Mouse (Mus musculus) cerebellum, adult 9-10 months (tissue): ENCODE results near the gene Adam1a.

Experiments
- DNase-seq: peaks from one replicate; pipeline ENCODE4 v3.0.0; 2022

Gene Adam1a

DNA sequence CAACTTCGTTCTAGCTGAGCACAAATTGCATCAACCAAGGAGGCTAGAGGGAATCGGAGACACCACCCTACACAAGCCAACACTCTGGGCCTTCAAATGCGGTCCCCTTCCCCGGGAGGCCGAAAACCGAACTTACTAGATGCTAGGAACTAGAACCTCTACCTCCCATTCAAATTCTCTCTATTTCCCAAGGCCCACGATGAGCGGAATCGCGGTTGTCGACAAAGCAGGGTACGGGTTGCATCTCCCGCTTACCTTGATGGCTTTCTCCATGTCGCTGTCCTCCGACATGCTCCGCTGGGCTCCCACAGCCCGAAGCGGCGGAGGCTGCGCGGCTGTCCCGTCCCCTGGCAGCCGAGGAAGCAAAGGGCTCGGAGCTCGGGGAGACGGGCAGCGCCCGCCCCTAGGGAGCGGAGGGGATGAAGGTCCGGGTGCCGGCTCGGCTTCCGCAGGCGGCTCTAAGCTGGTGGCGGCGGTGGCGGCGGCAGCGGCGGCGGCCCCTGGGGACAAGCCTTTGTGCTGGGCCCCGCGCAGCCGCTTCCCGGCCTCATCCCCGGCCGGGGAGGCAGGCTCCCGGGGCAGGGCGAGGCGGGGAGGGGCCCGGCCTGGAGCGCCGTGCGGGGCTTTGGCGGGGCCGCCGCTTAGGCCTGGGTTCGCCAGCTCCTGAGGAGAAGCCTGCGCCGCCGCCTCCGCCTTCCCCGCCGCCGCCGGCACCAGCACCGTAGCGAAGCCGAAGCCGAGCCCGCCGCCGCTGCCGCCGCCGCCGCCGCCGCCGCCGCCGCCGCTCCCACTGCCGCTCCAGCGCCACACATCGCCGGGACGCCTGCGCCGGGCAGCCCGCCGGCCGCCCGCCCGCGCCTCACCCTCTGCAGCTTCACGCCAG is at the start of gene Adam1a, which contains the start of gene Gm42878:
Adam1a (minus strand) TSS at position 573 of the 883 bp plus-strand sequence.
Gm42878 (minus strand) TSS at position 573 of the 883 bp plus-strand sequence.
- DNase-seq: peak; percentile 25

DNA sequence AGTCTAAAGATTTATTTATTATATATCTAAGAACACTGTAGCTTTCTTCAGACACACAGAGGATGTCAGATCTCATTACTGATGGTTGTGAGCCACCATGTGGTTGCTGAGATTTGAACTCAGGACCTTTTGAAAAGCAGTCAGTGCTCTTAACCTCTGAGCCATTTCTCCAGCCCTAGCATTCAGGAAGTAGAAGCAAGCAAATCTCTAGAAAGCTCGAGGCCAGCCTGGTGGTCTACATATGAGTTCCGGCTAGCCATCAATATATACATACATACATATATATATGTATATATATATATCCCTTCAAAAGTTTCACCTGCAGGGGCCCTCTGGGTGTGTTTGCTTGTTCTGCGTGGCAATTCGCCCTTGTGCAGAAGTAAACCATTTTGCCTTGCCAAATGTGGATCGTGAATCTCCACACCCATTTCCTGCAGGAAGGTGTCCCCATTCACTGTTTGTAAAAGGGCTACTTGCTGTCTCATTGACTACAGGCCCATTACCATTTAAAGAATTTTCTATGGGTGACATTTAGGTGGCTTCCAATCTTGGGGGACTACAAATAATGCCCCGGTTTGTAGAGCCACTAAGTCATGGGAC is 49.5 kb upstream of the Adam1a start:
- DNase-seq: no peak

DNA sequence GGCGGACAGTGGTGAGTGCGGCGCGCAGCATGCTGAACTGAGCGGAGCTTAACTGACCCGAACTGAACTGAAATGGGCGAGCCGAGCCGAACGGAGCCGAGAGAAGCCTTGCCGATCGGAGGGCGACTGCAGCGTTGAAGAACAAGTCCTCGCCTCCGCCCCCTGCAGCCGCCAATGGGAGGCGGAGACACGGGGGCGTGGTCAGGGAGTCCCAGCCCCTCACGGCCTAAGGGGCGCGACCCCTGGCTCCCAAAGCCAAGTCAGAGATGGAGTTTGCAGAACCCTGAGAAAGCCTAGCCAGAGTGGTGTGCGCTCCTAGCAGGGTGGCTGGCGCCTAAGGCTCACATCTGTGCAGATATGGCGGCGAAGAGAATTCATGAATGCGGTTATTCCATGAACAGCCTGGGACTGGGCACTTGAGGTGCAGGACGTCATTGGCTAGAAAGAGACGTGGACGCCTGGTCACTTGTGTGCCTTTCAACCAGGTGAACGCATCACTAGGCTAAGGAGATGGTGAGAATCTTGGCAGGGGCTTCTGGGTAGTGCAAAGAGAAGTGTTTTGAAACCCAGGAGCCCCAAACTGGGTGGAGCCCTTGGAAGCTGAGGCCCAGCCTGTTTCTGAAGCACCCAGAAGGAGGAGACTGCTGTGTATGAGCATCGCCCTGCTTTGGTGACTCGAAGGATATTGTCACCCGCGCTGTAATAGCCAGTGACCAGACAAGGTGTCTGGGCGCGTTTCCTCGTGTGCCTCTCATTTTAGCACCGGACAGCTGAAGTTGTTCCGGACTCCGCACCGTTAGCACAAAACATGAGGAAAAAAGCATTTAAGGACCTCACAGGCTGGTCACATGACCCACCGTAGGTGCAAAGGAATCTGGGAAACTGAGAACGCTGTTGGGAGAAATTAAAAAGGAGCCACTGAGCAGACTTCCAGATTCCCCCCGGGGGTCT is 48.4 kb upstream of the Adam1a start, which contains the start of gene Aldh2:
Aldh2 (minus strand) TSS at position 374 of the 951 bp plus-strand sequence.
- DNase-seq: peak; percentile 65

DNA sequence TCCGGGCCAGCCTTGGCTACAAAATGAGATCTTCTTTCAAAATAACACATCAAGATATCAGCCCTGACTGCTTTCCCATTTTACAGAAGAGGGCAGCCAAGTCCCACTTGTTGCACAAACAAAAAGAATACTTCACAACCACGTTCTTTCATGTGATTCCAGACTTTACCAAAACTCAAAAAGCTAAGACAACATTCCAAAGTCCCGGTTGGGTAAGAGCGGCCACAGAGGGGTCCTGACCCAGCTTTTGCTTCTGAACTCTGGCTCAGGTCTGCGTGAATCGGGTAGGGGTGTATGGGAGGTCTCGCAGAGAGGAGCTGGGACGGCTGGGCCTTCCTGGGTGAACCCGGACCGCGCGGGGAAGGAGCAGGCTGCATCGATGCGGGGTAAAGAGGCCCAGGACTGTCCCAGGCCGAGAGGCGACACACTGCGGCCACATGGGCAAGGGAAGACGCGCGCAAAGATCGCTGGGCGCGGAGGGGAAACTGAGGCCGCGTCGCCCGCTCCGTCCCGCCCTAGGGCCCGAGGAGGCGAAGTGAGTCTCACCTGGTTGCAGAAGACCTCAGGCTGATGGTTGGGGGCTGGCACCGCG is 47.6 kb upstream of the Adam1a start:
- no peak for DNase-seq

DNA sequence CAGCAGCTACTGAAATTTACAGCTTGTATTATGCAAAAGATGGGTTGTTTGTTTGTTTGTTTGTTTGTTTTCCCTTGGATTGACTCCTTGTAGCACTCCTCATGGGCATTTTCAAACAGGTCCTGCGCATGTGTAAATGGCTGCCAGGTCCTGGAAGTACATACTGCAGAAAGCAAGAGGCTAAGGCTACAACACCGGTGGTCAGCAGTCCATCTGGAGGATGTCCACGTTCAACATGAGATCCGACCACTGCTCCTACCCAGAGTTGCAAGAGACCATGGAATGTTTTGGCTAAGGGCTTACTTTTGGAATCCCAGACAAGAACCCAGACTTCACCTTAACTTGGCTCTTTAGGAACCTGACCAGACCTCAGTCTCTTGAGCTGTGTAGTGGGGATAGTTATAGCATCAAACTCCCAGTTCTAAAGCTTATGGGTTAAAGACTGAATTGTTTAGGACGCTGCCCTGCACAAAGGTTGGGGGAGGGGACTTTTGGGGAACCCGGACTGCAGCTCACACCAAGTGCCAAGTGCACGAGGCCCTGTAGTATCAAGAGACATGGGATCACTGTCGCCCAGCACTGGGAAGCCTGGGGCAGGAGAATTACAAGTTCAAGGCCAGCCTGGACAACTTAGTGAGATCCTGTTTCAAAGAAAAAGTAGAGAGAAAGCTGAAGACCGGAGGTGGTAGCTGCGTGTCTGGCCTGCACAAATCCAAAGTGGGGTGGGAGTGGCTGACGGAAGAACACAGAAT is 47.0 kb upstream of the Adam1a start:
- DNase-seq: no peak

DNA sequence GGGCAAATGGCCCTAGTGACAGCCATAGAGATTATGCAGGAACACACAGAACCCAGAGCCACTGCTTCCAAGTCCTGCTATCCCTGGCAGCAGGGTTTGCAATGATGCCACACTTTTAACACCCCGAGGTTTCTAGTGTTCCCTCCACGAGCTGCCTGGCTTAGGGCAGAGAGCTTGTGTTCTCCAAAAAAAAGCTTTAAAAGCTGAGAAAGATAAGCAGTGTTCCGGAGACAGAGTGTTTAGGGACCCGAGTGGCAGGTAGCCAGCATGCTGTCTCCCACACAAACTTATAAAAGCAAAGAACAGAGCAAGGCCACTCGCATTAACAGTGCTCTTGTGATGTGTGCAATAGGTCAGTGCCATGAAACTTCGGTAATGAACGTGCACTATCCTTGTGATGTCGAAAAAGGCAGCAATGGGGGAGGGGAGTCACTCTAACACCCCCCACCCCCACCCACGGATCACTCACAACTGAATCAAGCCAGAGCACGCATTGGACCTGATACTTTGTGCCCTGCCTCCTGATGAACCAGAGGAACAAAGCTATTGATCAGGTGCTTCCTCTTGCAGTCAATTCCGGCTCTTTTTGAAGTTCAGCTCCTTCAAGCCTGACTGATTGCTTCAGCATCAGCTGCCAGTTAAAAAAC is 46.3 kb upstream of the Adam1a start:
- DNase-seq: no peak

DNA sequence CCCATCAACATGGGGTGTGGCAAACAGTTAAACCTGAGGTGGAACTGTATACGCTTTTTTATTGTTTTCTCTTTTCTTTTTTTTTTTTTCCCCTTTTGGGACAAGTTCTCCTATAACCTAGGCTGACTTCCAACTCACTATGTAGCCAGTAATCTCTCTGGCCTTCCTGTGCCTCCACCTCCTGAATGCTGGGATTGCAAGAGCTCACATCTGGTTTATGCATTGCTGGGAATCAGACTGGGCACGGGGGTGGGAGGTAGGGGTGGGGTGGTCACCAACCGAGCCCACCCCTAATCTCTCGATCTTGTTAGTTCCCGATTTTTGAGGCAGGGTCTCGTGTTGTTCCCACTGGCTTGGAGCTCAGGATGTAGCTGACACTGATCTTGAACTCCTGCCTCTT is 44.6 kb upstream of the Adam1a start:
- DNase-seq: no peak

DNA sequence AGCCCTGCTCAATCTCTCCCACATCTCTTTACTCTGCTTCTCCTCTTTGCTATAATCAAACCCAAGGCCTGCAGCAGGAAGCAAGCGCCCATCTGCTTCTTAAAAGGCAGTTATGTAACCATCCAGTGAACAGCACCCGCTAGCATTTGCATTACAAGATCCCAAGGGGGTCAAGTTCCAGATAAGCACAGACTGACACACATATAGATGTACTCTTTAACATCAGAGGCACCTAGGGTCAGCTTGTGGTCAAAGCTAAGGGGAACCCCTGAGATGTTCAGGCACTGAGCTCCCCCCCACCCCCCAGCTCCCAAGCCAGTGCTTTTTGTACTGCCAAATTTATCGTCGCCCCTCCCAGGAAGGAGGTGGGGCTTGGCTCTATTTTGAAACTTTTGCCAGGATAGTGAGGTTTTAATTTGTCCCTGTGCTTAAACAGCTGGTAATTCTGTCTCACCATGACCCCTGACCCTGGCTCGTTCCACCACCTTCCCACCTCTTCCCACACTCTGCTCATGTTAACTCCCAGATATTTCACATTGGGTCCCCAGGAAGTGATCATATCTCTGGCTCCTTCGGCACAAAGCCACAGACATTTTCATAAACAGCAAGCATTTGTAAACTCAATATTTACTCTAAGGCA is 41.2 kb upstream of the Adam1a start:
- DNase-seq: no peak

DNA sequence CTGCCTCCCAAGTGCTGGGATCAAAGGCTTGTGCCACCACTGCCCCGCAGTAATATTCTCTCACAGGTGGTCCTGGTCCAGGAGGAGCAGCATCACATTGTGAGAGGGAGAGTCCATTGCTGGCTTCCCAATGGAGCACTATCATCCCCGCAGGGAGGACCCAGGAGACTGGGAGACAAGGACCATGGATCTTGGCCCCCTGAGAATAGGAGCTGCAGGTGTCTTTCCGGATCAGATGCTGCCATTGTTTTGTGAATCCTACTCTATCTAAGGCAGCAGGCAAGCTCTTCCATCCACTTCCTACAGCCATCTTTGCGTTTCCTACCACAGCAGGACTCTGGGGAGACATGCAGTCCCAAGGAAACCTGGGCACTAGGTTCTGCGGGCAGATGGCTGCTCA is 40.4 kb upstream of the Adam1a start:
- no peak for DNase-seq

DNA sequence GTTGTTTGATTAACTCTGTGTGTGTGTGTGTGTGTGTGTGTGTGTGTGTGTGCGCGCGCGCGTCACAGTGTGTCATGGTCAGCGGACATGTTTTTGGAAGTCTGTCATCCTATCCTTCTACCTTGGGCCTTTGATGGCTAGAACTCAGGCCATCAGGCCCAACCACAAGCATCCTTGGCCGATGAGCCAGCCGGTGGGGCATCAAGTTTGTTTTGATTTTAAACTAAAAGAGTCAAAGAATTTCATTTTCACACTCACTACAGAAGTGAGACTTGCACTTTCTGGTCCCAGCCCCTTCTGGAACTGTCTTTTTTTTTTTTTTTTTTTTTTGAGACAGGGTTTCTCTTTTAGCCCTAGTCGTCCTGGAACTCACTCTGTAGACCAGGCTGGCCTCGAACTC is 39.7 kb upstream of the Adam1a start:
- DNase-seq: no peak

DNA sequence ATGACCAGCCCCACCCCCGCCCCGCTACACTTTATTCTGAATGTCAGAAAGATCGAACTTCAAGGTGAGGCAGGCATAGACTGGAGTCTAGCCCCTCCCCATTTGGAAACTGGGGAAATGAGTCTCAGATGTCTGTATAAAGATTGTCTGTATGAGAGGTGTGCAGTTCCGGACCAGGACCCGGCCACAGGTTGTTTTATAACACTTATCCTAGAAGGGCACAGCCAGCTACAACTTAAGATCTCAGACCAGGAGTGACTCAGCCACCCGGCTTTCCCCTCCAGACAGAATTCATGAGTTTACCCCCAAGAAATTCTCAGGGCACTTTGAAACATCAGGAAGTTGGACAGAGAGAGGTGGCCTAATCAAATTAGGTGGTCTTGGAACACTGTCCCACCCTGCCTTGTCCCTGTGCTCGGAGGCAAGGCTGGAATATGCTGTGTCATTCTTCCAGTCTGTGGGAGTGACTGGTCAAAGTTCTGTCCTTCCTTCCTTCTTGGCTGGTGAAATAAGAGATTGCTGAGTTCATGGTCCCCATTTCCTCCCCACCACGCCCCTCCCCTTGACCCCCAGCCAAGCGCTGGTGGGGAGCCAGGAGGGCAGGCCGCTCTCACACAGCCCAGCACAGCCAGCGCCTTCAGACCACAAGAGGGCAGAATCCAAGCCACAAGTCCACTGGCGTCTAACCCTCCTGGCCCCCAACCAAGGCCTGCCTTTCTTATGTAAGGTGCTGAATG is 38.7 kb upstream of the Adam1a start:
- peak; percentile 77 for DNase-seq

DNA sequence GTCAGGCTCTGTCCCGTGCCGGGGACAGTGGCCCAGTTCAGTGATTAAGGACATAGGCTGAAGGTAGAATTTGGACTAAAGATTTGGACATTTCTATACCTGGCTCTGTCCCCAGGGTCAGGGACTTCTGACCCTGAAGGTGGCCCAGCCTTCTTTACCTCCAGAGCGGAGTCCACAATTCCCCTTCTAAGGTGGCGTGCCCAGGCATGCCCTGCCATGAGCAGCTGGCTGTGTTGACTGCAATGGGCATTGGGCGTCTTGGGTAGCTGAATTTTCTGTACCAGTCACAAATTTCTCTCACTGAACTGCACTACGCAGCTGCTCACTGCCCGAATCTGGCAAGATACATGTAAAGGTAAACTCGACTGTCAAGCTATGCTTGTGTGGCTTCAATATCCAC is 36.7 kb upstream of the Adam1a start:
- DNase-seq: no peak

DNA sequence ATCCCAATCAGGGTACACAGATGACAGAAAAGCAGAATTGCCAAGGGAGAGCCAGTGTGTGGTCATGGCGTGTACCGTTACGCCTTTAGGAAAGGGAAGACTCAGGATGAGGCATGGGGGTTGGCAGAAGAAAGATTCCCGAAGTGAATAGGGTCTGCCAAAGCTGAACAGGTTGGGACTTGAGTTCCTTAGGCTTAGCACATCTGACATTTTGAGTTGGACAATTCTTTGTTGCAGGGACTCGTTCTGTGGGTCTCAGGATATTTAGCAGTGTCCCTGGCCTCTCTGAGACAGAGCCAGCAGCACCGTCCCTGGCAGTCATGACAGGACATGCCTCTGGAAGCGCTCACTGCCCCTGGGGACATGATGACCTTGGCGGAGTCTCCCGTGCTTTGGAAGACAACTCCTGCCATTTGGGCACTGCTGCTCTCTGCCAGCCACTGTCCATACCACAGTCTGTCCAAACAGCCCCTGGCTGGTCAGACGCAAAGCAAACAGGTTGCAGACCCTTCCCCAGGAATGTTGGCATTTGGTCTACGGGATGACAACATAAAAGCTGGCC is 31.7 kb upstream of the Adam1a start:
- DNase-seq: no peak

DNA sequence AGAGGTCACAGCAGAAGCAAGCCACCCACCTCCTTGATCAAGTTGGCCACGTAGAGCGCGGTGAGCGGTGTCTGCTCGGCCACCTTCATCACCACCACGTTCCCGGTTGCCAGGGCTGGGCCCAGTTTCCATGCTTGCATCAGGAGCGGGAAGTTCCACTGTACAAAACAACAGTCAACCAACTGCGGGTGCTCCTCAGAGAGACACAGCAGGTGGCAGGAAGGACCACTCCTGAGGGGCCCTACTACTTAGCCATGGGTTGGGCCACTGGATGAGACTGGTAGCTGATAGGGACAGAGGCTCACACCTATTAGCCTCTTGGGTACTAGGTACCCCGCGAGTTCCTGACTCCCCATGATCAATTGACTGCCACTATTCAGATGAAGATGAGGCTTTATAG is 30.6 kb upstream of the Adam1a start:
- no peak for DNase-seq

DNA sequence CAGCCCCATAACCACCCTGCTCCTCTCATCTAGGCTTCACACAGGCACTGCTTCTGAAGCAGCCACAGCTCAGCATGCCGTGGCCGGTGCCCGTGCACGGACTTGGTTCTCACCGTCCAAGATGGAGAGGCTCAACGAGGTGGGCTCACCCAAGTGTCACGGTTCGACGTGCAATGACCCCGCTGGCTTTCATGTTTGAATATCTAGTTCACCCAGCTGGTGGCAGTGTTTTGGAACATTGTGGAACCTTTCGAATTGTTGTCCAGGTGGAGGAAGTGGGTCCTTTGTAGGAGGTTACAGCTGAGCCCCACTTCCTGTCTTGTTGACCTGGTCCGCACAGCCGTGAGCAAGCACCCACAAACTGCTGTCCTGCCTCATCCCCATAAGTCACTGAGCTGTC is 28.9 kb upstream of the Adam1a start:
- DNase-seq: no peak

DNA sequence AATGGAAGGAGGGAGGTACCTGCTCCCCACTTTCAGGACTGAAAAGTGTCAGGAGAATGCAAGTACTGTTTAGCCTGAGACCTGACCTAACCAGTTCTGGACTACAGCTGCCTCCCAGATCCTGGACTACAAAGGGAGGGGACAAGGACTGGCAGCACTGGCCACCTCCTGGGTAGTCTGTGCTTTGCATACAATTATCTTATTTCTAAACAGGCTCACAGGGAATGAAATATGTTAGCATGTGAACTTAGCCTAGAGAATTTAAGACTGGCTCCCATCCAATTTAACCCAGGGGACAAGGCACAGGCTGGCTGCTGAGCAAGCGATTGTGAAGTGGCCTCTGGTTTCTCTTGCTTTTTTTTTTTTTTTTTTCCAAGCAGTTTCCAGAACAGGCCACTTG is 25.5 kb upstream of the Adam1a start:
- no peak for DNase-seq

DNA sequence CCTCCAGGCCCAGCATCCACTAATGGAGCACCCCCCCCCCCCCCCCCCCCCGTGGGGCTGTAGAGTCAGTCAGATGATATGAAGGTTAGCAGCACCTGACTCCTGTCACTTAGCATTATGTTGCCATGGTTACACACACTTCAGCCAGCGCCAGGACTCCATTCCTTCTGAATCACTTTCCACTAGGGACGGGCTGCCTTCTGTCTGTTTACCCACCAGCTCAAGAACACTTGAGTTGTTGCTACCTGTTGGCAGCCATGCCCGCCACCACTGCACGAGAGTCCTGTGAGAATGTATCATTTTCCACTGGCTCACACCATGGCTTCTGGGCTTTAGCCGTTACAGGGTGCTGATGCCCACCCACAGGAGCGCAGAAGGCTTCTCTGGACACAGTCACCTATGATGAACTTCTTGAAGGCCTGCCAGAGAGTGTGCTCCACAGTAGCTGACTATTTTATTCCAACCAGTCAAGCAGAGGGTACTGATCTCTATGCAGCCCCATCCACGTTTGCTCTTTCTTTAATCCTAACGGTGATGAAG is 24.7 kb upstream of the Adam1a start:
- no peak for DNase-seq

DNA sequence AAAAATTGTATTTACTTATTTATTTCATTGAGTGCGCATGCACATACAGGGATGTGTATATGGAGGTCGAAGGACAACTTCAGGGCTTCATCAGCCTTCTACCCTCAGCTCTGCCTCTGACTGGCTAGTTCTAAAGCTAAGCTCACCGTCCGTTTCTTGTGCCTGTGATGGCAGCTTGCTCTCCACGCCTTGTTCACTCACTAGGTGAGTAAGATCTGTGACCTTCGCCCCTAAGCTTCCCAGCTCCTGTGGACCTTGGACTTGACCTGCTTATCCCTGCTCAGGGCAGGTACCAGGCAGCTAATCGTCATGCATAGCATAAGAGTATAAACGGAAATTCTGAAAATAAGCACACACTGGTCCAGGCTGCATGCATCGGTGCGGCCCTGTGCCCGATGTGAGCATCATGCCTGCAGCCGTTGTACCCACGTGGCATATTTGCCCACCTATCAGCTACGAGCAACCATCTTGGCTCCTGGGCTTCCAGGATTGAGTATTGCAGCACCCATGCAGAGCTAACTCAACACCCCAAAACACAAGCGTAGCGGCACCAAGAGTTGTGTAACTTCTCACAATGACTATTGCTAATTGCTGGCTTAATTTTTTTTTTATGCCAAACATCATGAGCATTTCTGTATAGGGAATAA is 20.9 kb upstream of the Adam1a start:
- DNase-seq: no peak

DNA sequence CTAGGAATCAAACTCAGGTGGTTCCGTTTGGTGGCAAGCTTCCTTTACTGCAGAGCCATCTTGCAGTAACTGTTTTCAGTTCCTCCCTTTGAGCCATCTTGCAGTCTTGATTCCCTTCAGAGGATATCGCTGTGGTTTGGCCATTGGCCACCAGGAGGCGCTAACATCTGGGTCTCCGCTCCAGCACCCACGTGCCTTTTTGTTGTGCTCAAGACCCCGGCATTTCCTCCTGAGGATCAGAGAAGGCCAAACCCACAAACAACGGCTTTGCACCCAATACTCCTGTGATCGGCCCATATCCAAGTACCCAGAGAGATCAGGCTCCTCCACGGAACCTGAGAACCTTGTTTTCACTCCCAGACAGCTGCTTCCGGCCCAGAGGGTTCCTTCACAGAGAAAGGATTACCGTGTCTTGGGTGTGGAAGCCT is 19.2 kb upstream of the Adam1a start:
- peak; percentile 68 for DNase-seq
